Mouse (Mus musculus): ENCODE measurements around the gene Peli1.
A peak's percentile ranks its signal among the peaks of the same experiment; 100 is the strongest.
"Not testable (repeated sequence)": the region's sequence is repeated elsewhere in the genome, so short reads cannot be mapped to it uniquely, and the experiment has no call there.

The Peli1 gene

GRCm38 (mm10) chr11:21153111-21153510 lies 62.0 kb downstream of the Peli1 start:
- DNase-seq (ENCODE audit: low spot score), result no peak

- no peak for DNase-seq (ENCODE audit: low spot score)
These were observed 66.5 kb downstream of the Peli1 start for GRCm38 (mm10) chr11:21157595-21157994.

- DNase-seq (ENCODE audit: low spot score), result no peak
These were observed 71.0 kb downstream of the Peli1 start for GRCm38 (mm10) chr11:21162093-21162492.

GRCm38 (mm10) chr11:21163143-21163542 lies 72.1 kb downstream of the Peli1 start:
- no peak for DNase-seq (ENCODE audit: low spot score)

- no peak for DNase-seq (ENCODE audit: low spot score)
These were observed 72.6 kb downstream of the Peli1 start for GRCm38 (mm10) chr11:21163673-21164072.

- DNase-seq (ENCODE audit: low spot score), result no peak
These were observed 73.4 kb downstream of the Peli1 start for GRCm38 (mm10) chr11:21164312-21164993.

GRCm38 (mm10) chr11:21164994-21165560 lies 74.0 kb downstream of the Peli1 start:
- peak; percentile 51 for DNase-seq (ENCODE audit: low spot score)

GRCm38 (mm10) chr11:21166495-21167096 lies 75.5 kb downstream of the Peli1 start:
- no peak for DNase-seq (ENCODE audit: low spot score)

GRCm38 (mm10) chr11:21168828-21169607 lies 77.9 kb downstream of the Peli1 start:
- DNase-seq (ENCODE audit: low spot score), result no peak

GRCm38 (mm10) chr11:21169608-21169860 lies 78.4 kb downstream of the Peli1 start:
- DNase-seq (ENCODE audit: low spot score), result not testable (repeated sequence)

- no peak for DNase-seq (ENCODE audit: low spot score)
These were observed 81.2 kb downstream of the Peli1 start for GRCm38 (mm10) chr11:21172281-21172680.

GRCm38 (mm10) chr11:21173926-21174325 lies 82.8 kb downstream of the Peli1 start:
- no peak for DNase-seq (ENCODE audit: low spot score)

GRCm38 (mm10) chr11:21174396-21174795 lies 83.3 kb downstream of the Peli1 start:
- DNase-seq (ENCODE audit: low spot score), result peak; percentile 69

- no peak for DNase-seq (ENCODE audit: low spot score)
These were observed 84.0 kb downstream of the Peli1 start for GRCm38 (mm10) chr11:21175063-21175462.

- no peak for DNase-seq (ENCODE audit: low spot score)
These were observed 85.4 kb downstream of the Peli1 start for GRCm38 (mm10) chr11:21176491-21176890.

GRCm38 (mm10) chr11:21178343-21178742 lies 87.3 kb downstream of the Peli1 start:
- DNase-seq (ENCODE audit: low spot score), result peak; percentile 70

- no peak for DNase-seq (ENCODE audit: low spot score)
These were observed 88.0 kb downstream of the Peli1 start for GRCm38 (mm10) chr11:21178998-21179645.

- not testable (repeated sequence) for DNase-seq (ENCODE audit: low spot score)
These were observed 88.8 kb downstream of the Peli1 start for GRCm38 (mm10) chr11:21179873-21180272.

- DNase-seq (ENCODE audit: low spot score), result no peak
These were observed 89.6 kb downstream of the Peli1 start for GRCm38 (mm10) chr11:21180650-21181049.

- DNase-seq (ENCODE audit: low spot score), result no peak
These were observed 90.5 kb downstream of the Peli1 start for GRCm38 (mm10) chr11:21181616-21182015.

GRCm38 (mm10) chr11:21182709-21183108 lies 91.6 kb downstream of the Peli1 start:
- DNase-seq (ENCODE audit: low spot score), result no peak

GRCm38 (mm10) chr11:21191821-21192220 lies 100.7 kb downstream of the Peli1 start:
- not testable (repeated sequence) for DNase-seq (ENCODE audit: low spot score)
